Mouse (Mus musculus) midbrain, embryonic 14.5 days (tissue): ENCODE results near the gene Synj2. TPM values are rescaled to one million over a fixed set of nuclear protein-coding genes. Genes with fewer than 3 reads are reported as not detected.

Experiments
- ATAC-seq: fragments of 200-750 bp; cut with Nextera tagmentation; 2 replicates; pipeline ENCODE4 v1.8.0; 2017; ENCODE audit warnings: moderate number of reproducible peaks, moderate library complexity; ENCODE audit not compliant: low FRiP score, low TSS enrichment
- DNase-seq: peaks from one replicate; pipeline ENCODE4 v3.0.0-alpha.2; 2015
- H3K27ac ChIP-seq: fragments of 300-500 bp; sonication (generic); replicated peaks from 2 replicates; pipeline ENCODE4 v1.5.1; 2014; ENCODE audit warnings: mild to moderate bottlenecking, low read depth, low read length, moderate library complexity
- H3K27me3 ChIP-seq: fragments of 300-500 bp; sonication (generic); 2 replicates; pipeline ENCODE4 v1.6.1; 2014; ENCODE audit warnings: low read length, control low read depth, mixed read lengths; ENCODE audit not compliant: control insufficient read depth, insufficient read depth
- H3K36me3 ChIP-seq: fragments of 300-500 bp; sonication (generic); 2 replicates; pipeline ENCODE4 v1.6.1; 2014; ENCODE audit warnings: low read length, control low read depth; ENCODE audit not compliant: control insufficient read depth, insufficient read depth
- H3K4me1 ChIP-seq: fragments of 300-500 bp; sonication (generic); 2 replicates; pipeline ENCODE4 v1.6.1; 2014; ENCODE audit warnings: mild to moderate bottlenecking, antibody characterized with exemption, low read length, control low read depth; ENCODE audit not compliant: control insufficient read depth, insufficient read depth
- H3K4me2 ChIP-seq: fragments of 300-500 bp; sonication (generic); 2 replicates; pipeline ENCODE4 v1.6.1; 2014; ENCODE audit warnings: mild to moderate bottlenecking, low read length, moderate library complexity
- H3K4me3 ChIP-seq: fragments of 300-500 bp; sonication (generic); replicated peaks from 2 replicates; pipeline ENCODE4 v1.5.1; 2014; ENCODE audit warnings: low read depth, low read length
- H3K9ac ChIP-seq: fragments of 300-500 bp; sonication (generic); replicated peaks from 2 replicates; pipeline ENCODE4 v1.6.1; 2014; ENCODE audit warnings: mild to moderate bottlenecking, low read length, moderate library complexity
- H3K9me3 ChIP-seq: fragments of 300-500 bp; sonication (generic); 2 replicates; pipeline ENCODE4 v1.6.1; 2016; ENCODE audit warnings: low read length, control low read depth, mixed read lengths; ENCODE audit not compliant: control insufficient read depth
- WGBS: fragments of 180-500 bp; shearing (Covaris S2); extraction: QIAGEN DNeasy Blood & Tissue Kit; methylation state at CpG from one replicate; pipeline ENCODE4 v1.1.7; 2014; 5-methylcytosine and 5-hydroxymethylcytosine counted together
- polyA plus RNA-seq: library from polyadenylated mRNA; unstranded; fragments of >200 nt; fragmentation: Nextera tagmentation; extraction: Ambion mirVana; gene quantifications from 2 replicates; pipeline ENCODE4 v1.2.1, GENCODE M21; 2014

Synj2 gene
- polyA plus RNA-seq, 1 experiment from 2014 or later: 1.2 TPM

DNA sequence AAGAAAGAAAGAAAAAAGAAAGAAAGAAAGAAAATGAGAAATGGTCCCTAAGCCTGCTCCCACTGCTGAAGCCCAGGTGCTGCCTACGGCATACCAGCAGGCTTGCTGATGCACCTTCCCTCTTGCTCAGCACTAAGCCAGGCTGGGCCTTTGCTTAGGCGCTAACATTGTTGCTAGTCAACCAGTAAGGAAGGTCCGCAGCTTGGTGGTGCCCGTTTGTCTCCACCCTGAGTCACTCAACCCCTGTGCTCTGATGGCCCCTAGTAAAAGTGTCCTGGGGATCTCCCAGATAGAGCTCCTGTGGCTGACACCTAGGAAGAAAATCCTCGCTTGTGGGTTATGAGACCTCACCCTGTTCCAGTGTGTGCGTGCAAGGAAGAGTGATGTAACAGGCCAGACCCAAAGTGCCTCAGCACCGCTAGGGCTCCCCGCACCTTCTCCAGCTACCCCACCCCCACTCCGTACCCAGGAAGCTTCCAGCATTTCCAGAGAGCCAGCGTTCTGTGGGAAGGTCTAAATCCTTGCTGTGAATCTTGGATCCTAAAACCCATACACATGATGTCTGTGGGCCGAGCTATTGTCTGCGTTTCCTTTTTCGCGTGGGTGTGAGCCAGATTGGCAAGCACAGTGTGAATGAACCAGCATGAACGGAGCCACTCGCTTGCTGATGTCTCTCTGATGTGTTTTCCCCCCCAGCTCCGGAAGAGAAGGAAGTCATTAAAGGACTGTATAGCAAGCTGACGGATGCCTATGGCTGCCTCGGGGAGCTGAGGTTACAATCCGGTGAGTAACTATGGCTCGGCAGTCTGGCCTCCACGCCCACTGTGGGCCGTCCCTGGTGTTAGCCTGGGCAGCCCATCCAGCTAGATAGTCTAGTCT is 34.3 kb downstream of the Synj2 start:
- H3K4me2 ChIP-seq: no peak overlapping the region
- 0 out of 2 replicates have a peak overlapping the region, but pooled peaks have one; percentile 20 for H3K9ac ChIP-seq

GRCm38 (mm10) chr17:5976221-5977055 is 35.4 kb downstream of the Synj2 start:
- WGBS: 83% methylated on average over 20 of the region's 20 CpGs
- no peak for DNase-seq
- no peak for ATAC-seq
- peaks cover 6% of the 10 kb centered on the region; the same call in 1 of the 2 replicates for H3K4me1 ChIP-seq
- no peak overlapping the region for H3K9ac ChIP-seq
- H3K4me2 ChIP-seq: no peak overlapping the region
- H3K4me3 ChIP-seq: no peak overlapping the region
- no peak overlapping the region for H3K27ac ChIP-seq
- H3K9me3 ChIP-seq: no peaks in the 10 kb centered on the region
- H3K36me3 ChIP-seq: no peaks in the 10 kb centered on the region
- H3K27me3 ChIP-seq: no peaks in the 10 kb centered on the region

More for the DNA sequence above, 34.3 kb downstream of the Synj2 start:
- Histone ChIP-seq H3K27ac (no peak overlapping the region), H3K27me3 (no peaks in the 10 kb centered on the region), H3K9me3 (no peaks in the 10 kb centered on the region), H3K4me3 (no peak overlapping the region), H3K36me3 (no peaks in the 10 kb centered on the region), H3K4me1 (peaks cover 6% of the 10 kb centered on the region; the same call in 1 of the 2 replicates)
- ATAC-seq (no peak), DNase-seq (peak; percentile 21)
- 59% methylated on average over 23 of the region's 23 CpGs for WGBS

DNA sequence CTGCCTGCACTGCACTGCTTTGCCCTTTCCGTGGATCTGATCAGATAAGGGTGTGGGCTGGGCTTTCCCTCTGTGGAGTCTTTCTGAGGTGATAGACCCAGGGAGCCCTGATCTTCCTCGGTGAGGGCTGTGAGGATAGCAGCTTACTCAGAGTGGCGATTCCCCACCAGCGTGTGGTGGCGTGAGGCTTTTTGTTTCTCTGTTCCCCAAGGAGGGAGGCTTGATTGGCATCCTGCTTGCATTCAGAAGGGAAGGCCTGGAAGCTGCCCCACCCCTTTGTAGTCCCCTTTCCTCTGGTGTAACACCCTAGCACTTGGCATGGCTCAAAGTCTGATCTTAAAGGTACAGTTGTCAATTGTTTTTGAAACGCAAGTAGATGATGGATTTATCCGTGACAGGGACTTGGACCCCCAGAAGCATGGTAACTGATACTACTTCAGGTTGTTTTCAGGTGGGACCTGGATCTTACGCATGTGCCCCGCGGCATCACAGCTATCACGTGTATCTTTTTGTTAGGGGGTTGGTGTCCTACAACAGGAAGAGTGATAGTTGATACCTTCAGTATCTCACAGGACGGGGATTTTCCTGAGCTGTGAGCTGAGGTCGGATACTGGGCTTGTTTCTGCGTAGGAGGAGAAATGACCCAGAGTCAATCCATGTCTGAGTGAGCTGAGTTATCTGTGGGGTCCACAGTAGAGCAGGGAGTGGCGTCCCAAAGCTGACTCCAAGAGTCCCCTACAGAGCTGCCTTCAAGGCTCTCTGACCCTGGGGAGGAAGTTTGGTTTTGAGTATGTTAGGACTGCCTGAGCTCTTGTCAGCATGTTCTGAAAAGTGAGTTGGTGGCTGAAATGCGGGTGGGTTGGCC is 36.2 kb downstream of the Synj2 start:
- H3K27ac ChIP-seq: no peak overlapping the region
- DNase-seq (peak; percentile 39), ATAC-seq (no peak)
- no peak overlapping the region for H3K4me3 ChIP-seq
- no peak overlapping the region for H3K4me2 ChIP-seq
- WGBS: 53% methylated on average over 16 of the region's 16 CpGs
- H3K4me1 ChIP-seq: peaks cover 6% of the 10 kb centered on the region; the same call in 1 of the 2 replicates
- H3K36me3 ChIP-seq: no peaks in the 10 kb centered on the region
- no peak overlapping the region for H3K9ac ChIP-seq
- H3K9me3 ChIP-seq: no peaks in the 10 kb centered on the region
- no peaks in the 10 kb centered on the region for H3K27me3 ChIP-seq

- no peaks in the 10 kb centered on the region for H3K9me3 ChIP-seq
- ATAC-seq (no peak), DNase-seq (no peak)
- peaks cover 6% of the 10 kb centered on the region; the same call in 1 of the 2 replicates for H3K4me1 ChIP-seq
- no peak overlapping the region for H3K9ac ChIP-seq
- H3K4me2 ChIP-seq: no peak overlapping the region
- no peak overlapping the region for H3K4me3 ChIP-seq
- no peaks in the 10 kb centered on the region for H3K27me3 ChIP-seq
- 66% methylated on average over 8 of the region's 8 CpGs for WGBS
- H3K36me3 ChIP-seq: no peaks in the 10 kb centered on the region
- H3K27ac ChIP-seq: no peak overlapping the region
Measured at GRCm38 (mm10) chr17:5977921-5978504, 36.9 kb downstream of the Synj2 start.

DNA sequence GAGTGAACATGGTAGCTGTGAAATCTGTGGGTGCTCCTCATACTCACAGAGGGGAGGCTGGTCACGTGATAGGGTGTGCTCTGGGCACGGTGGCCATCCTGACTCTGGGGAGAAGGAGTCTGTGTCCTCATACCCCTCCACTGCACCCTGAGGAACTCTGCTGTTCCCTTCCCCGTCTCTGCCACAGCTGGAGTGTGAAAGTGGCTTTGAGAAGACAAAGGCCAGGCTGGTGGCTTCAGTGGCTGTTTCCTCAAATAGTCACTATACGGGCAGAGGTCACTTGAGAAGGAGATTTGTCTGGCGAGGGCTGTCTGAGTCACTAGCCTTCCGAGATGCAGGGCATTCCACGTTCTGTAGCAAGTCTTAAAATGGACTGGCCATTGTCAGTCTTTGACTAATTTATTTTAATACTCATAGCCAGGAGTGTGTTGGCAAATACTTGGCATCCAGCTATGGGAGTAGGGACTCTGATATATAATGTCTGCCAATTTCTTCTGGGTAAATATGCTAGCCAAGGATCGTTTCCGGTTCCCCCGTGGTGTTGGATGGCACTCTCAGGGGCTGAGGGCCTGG is 37.5 kb downstream of the Synj2 start:
- ATAC-seq (no peak), DNase-seq (no peak)
- Histone ChIP-seq H3K4me1 (peaks cover 6% of the 10 kb centered on the region; the same call in 1 of the 2 replicates), H3K9me3 (no peaks in the 10 kb centered on the region), H3K36me3 (no peaks in the 10 kb centered on the region), H3K9ac (no peak overlapping the region), H3K27ac (no peak overlapping the region), H3K4me3 (no peak overlapping the region), H3K4me2 (no peak overlapping the region), H3K27me3 (no peaks in the 10 kb centered on the region)
- 74% methylated on average over 10 of the region's 10 CpGs for WGBS

DNA sequence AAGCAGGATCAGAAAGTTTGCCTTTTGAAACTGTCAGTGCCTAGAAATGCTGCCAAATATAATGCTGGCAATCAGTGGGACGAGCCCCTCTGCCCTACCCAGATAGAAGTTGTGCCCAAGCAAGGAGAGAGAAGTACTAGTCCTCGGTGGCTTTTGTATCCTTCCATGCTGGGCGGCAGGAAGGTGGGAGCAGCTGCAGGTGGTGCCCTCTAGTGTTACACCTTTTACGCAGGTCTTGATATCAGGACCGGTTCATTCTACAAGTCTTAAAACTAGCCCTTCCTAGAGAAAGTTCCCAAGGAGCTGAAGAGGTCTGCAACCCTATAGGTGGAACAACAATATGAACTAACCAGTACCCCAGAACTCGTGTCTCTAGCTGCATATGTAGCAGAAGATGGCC is 39.8 kb downstream of the Synj2 start:
- Histone ChIP-seq H3K27ac (no peak overlapping the region), H3K9me3 (no peaks in the 10 kb centered on the region), H3K4me1 (peaks cover 6% of the 10 kb centered on the region; the same call in 1 of the 2 replicates), H3K27me3 (no peaks in the 10 kb centered on the region), H3K36me3 (no peaks in the 10 kb centered on the region), H3K4me3 (no peak overlapping the region), H3K4me2 (no peak overlapping the region), H3K9ac (no peak overlapping the region)
- DNase-seq (no peak), ATAC-seq (no peak)
- WGBS: 42% methylated on average over 6 of the region's 6 CpGs

DNA sequence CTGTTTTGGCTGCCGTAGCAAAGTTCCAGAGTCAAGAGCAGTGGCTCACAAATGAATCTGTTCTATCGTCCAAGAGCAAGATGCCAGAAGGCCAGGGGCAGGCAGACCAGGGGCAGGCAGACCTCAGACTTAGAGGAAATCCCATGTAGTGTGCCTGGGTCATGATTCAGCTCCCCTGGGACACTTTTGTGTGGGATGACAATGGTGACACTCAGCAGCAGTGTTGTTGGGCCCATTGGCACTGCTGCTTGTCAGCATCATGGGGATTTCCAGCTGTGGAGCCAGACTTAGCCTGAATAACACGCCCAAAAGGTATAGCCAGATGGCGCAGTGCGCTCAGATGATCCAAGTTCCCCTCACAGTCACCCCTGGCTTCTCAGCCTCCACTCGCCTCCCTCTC is 42.1 kb downstream of the Synj2 start:
- Histone ChIP-seq H3K9me3 (no peaks in the 10 kb centered on the region), H3K27ac (no peak overlapping the region), H3K9ac (no peak overlapping the region), H3K4me2 (no peak overlapping the region), H3K4me1 (peaks cover 7% of the 10 kb centered on the region; the same call in 1 of the 2 replicates), H3K36me3 (no peaks in the 10 kb centered on the region), H3K4me3 (no peak overlapping the region), H3K27me3 (no peaks in the 10 kb centered on the region)
- 83% methylated on average over 6 of the region's 6 CpGs for WGBS
- DNase-seq: no peak
- ATAC-seq: no peak
